Mouse (Mus musculus) layer of hippocampus, adult 8-10 months (tissue): ENCODE measurements around the gene Srd5a1. TPM values are rescaled to one million over a fixed set of nuclear protein-coding genes. Genes with fewer than 3 reads are reported as not detected.
A peak's percentile ranks its signal among the peaks of the same experiment; 100 is the strongest.
"Not testable (repeated sequence)": the region's sequence is repeated elsewhere in the genome, so short reads cannot be mapped to it uniquely, and the experiment has no call there.

Source experiments
- DNase-seq, 2 experiments: peaks; one replicate each; pipeline ENCODE4 v3.0.0; 2022; ENCODE audit warnings: low spot score in 2 of 2
- total RNA-seq, 4 experiments: library from RNA; stranded (reverse); gene quantifications; 2 replicates each; pipeline ENCODE4 v1.2.4; 2022

Gene Srd5a1
- total RNA-seq, 4 experiments from 2014 or later = 8.0 to 10.7 (median 8.9) TPM

DNA sequence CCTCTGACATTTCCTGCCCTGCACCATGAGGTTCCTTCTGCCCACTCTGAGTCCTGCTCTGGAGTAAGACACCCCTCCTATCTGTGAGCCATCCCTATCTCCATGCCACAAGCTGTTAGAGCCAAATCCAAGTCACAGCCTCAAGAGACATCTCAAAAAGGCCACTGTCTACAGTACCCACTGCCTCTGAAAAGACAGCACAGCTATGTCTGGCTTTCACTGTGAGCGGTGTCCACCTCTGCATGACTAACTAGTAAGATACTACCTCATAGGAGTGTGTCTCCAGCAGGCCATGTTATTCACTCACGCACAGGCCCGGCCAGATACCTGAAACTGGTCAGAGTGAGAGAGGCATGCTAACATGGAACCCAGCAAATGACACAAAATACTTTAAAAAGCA is 16.7 kb upstream of the Srd5a1 start:
- DNase-seq = no peak

DNA sequence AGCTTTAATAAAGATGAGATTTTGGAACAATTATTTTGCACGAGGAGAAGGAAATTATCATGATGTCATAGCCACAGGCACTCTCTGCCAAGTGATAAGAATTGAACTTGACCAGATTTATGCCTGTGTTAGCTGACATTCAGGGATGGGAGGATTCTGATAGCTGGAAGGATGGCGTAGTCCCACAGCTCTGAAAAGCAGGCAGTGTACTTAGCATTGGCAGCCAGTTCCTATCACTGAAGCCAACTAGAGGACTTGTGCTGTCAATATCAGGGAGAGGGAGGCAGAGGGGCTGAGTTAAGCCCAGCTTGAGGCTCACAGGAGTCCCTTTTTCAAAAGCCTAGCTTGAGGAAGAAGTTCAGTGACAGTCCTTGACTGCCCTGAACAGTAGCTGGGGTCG is 13.3 kb upstream of the Srd5a1 start:
- DNase-seq = peak in 1 of 2 experiments; percentile 29

DNA sequence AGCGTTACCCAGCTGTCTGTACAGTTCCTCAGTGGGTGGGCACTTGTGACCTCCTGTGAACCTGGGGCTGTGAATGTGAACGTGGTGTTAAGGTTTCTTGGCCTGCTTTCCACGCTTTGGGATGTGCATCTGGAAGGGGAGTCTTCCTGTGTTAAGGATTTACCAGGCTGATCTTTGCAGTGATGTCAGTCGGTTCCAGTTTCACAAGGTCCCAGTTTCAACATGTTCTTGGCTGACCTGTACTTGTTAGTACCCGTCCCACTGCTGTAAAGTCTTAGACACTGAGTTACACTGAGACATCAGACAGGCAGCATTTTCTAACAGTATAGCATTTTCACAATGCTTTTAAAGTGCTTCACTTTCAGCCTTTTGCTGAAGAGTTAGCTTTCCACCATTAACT is 12.6 kb upstream of the Srd5a1 start:
- DNase-seq = no peak

DNA sequence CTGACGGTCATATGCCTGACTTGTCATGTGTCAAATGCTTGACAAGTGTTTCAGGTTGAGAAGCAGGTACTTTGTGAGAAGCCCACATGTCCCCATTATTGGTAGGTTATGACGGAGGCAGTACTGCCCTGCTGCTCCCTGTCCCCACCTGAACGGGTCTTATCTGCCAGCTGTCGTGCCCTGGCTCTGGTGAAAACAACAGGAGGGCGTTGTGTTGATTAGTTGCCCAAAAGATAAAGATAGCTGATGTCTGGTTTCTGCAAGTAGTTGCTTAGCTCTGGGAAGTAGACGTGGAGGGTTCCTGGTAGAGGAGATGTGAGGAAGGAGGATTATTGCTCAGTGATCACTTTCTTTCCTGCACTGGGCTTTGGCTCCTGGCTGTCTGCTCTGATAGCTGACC is 5.5 kb upstream of the Srd5a1 start:
- no peak for DNase-seq

DNA sequence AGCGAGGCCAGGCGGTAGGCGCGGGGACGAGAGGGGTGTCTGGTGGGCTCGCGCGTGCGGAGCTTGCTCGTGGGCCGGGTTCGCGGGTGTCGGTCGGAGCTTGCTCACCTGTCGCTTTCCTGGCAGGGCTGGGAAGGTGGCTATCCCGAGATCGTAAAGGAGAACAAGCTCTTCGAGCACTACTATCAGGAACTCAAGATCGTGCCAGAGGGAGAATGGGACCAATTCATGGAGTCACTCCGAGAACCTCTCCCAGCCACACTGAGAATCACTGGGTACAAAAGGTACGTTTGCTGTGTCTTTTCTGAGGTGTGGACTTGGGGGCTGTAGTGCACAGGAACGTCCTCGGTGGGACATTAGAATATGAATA is 918 bp upstream of the Srd5a1 start:
- no peak for DNase-seq

DNA sequence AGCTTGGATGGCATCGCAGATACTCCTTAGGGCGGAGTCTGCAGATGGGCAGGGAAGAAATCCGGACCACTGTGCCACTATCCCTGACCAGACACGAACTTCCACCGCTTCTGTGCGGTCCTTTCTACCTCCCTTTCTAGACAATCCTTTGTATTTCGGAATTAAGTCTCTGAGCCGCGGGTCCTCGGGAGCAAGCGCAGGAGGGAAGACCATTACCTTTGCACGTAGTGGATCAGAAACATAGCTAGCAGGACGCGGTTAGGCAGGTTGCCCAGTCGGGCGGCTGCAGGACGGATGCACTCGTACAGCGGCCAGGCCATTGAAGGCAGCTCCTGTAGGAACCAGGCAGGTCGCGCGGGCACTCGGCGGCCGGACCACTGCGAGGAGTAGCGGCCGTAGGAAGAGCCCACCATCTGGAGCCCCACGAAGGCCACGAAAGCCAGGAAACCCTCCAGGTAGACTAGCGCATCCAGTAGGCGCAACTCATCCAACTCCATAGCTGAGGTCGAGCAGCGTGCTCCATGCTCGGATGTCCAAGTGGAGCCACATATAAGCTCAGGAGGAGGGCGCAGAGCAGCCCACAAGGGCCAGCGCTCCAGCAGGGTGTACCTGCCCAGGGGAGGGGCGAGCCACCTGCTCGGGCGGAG is 368 bp downstream of the Srd5a1 start:
- DNase-seq = peak in 1 of 2 experiments; percentile 11

DNA sequence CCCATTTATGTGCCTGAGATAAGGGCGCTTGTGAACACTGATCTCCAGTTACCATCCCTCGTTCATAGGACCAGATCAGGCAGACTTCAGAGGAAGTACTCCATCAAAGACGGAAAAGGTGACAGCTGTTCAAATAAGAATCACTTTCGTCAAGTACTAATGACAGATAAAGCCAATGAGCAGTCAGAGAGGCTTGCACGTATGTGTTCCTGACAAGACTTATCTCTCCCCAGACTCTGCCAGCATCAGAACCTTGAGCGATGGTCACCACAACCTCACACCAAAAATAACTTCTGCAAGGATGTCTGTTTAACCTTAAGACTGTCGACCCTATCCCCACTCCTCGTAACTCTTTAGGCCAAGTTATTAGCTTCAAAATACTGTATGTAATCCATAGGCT is 2.5 kb downstream of the Srd5a1 start:
- DNase-seq = no peak

DNA sequence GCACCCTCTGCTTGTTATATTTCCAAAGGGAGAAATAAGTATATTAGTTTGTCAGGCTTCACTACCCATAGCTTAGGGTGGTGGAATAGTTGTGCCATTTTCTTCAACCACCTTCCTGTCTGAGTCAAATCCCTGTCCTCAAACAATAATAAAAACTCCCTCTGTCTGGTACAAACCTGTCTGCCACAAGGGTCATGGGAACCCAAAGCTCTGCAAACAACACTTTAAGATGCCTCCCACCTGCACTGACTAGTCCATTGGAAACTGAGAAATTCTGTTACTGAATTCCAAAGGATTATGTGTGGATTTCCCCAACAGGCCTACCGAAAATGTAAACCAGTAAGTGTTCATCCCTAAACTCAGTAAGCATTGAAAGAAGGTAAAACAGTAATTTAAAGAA is 6.6 kb downstream of the Srd5a1 start:
- DNase-seq = no peak

DNA sequence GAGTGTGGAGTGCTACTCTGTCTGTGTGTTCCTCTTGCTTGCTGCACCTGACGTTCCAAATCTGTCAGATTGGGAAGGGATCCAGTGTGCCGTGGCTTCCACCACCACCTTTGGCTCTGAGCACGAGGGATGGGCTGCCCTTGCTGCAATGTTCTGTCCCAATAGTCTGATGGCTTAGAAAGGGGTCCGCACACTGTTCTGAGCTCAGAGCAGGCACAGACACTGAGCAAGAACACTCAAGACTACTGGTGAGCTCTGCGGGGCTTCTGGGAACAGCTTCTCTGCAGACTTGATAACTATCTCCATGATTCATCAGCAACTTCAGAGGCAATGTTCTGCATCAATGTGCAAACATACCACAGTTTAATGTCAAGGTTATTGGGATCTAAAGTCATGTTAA is 9.9 kb downstream of the Srd5a1 start:
- DNase-seq = no peak

DNA sequence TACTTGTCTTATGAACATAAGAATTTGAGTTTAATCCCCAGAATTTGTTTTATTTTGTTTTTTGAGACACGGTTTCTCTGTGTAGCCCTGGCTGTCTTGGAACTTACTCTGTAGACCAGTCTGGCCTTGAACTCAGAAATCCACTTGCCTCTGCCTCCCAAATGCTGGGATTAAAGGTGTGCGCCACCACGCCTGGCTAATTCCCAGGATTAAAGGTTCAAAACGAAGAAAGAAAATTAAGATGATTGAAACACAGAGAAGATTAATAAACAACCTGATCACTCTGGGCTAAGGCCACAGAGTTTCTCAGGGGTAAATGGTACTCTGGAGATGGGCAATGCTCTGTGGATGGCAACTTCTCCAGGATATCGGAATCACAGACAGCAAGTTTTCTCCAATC is 10.4 kb downstream of the Srd5a1 start:
- DNase-seq = not testable (repeated sequence)

DNA sequence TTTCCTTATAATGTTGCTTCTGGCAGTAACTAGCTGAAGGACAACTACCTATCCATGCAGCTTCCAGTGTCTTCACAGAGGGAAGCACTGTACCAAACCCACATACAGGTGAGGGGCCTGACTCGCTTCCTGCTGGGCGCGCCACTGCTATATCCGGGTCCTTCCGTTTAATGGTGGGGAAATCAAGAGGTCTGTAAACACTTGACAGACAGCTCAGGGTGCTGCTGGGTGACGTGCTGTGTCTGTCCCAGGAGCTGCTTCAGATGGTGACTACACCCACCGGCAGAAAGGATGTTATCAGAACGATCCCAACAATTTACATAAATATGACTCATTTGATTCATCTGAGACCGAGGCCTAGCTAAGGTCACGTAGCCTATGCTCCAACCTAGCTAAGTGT is 12.4 kb downstream of the Srd5a1 start:
- no peak for DNase-seq

DNA sequence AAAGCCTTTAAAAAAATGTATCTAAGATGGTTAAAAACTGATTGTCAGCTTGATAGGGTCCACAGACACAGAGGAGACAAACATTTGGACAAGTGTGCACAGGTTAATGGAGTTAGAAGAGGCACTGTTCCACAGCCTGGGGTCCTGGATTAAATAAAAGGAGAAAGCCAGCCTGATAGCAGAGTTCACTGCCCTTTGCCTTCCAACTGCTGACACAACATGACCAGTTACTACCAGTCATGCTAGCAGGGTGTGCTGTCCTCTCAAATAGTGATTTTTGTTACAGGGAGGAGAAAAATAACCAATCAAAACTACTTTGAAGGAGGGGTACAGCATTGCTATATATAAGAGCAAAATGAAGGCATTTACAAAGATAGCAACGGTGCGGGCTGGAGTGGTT is 14.7 kb downstream of the Srd5a1 start:
- no peak for DNase-seq

DNA sequence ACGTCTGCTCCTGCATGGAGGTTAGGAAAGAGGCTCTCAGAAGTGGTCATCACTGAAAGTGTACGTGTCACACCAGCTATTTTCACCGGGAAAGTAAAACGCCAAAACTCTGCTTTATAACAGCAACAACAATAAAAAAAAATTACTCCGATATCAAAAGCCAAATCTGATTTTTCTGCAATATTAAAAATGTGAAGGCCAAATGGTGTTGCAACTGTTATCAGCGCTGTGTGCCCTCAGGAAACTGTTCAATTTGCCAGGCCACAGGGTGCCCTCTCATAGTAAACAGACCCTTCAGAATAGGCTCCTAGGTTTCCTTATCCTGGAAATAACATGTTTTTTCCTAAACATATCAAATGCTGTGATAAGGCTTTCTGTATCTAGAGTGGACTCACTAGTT is 15.3 kb downstream of the Srd5a1 start:
- no peak for DNase-seq

DNA sequence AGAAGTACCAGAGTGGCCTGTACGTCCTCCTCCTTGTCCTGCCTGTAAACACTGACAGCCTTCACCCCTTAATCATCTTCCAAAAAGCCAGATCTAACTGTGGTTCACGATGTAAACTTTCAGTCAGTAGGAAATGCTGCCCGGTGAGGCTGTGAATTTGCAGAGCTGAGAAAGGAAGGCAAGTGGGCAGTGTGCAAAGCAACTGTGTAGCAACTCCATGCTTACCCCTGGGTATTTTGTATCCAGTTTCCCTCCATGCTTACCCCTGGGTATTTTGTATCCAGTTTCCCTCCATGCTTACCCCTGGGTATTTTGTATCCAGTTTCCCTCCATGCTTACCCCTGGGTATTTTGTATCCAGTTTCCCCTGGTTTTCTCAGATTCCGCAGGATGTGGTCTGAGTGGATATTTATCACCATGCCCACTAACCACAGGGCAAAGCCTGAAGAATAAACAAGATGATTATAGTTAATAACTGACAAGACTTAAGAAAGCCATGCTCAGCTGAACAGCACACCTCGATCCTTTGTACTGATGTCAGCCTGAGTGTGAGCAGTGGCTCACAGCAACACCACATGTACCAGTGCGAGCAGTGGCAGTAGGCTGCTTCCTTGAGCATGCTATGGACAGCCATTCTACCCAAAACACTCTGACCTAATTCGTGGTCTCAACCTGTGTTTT is 16.5 kb downstream of the Srd5a1 start:
- DNase-seq = no peak

DNA sequence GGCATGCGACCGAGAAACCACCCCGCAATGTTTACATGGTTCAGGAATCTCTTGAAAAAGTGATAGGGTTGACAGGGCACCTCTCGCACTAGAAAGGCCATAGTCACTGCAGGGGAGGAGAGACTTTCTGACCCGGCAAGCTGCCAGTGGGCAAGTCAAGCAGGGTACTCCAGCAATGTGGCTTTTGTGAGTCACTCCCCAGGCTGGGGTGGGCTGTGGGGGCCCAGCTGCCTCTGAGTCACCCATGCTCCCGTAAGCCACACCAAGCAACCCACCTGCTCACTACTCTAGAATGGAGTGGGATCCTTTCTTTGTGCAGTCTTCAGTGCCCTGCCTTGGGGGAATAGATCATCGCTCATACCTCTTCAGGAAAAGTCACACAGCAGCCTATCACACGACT is 17.8 kb downstream of the Srd5a1 start:
- no peak for DNase-seq

DNA sequence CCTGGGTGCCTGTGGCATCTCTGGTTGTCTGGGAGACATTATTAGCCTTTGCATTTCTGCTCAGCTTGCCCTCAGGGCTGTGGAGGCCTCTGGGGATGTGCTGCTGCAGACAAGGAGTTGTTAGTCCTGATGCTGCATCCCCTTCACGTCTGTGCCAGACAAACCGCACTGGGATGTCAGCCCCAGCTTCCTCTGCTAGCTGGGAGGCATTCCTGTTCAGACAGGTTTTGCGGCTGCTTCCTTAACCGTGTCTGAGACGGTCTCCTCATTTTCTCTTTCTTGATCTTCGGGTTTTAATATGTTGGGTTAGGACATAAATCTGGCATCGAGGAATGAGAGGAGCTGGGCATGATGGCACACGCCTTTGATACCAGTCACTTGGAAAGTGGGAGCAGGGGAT is 19.0 kb downstream of the Srd5a1 start:
- DNase-seq = no peak

DNA sequence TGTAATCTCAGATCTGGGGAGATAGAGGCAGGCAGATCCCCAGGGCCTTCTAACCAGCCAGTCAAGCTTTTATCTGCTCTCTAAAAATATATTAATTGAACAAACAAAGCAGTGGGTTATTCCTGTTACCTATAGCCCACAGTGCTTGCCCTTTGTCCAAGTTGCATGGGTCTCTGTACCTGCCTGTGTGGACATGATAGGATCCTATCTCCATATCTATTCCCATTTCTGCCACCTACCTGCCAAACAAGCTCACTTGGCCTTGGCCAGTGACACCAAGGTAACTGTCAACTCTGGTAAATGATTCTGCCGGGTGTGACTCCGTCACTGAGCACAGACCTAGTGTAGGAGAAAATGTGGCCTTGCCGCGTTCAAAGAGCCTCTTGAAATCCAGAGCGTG is 19.9 kb downstream of the Srd5a1 start:
- no peak for DNase-seq

DNA sequence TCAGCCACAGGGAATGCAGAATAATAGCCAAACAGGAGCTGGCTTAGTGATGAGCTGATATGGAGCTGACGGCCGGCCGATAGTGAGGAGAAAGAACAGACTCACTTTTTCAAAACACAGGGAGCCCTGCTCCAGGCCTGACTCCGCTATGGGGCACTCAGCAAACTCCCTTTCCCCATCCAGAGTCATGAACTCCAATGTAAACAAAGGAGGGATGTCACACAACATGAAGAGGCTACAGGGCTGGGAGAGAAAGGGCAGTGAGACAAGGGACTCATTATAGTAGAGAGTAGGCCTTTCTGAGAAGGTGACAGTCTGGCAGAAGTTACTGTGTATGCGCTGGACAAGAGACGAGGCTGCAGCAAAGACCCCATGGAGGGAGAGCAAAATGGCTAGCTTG is 23.0 kb downstream of the Srd5a1 start:
- no peak for DNase-seq

DNA sequence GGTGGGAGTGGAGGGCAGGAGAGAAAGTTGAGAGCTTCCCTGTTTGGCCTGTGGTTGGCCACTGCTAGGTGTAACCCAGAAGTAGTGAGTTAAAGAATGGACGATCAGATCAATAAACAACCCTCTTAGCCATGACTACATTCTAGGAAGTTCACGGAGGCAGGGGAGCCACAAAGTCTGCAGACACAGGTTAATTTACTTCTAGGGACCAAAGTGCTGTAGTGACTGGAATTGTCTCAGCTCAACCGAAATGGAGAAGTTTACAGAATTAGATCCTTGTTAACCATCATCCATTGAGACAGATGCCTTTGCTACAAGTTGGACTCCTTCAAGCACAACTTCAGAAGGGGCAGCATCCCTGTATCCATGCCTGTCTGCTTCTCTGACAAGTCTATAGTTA is 23.4 kb downstream of the Srd5a1 start:
- no peak for DNase-seq

DNA sequence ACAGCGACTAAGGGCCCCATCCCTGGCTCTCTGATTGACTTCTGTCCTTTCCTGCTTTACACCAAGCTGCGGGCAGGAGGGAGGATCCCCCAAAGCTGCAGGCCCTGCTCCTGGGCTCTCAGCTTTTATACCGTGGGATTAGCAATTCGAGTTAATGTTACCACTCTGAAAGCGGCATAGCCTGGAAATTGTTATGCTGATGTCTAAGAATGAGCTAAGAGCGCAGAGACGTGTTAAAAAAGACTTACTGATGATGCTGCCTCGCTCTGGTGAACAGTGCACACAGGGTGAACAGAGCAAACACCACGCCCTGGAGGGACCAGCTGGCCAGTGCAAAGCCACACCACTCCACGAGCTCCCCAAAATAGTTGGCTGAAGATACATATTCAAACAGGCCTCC is 24.9 kb downstream of the Srd5a1 start:
- DNase-seq = no peak

DNA sequence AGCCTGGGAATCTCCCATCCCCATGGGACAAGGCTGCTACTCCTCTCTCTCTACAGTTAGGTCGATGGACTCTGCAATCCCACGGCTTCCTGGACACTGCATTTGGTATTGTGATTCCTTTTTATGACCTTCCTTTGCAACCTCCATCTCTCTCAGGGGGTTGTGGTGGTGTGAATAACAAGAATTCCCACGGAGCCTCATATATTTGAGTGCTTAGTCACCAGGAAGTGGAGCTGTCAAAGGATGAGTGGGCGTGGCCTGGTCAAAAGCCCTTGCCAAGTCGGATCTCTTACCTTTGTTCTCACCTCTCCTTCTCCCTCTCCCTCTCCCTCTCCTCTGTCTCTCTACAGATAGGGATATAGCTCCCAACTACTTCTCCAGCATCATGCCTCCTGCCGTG is 25.4 kb downstream of the Srd5a1 start:
- no peak for DNase-seq

DNA sequence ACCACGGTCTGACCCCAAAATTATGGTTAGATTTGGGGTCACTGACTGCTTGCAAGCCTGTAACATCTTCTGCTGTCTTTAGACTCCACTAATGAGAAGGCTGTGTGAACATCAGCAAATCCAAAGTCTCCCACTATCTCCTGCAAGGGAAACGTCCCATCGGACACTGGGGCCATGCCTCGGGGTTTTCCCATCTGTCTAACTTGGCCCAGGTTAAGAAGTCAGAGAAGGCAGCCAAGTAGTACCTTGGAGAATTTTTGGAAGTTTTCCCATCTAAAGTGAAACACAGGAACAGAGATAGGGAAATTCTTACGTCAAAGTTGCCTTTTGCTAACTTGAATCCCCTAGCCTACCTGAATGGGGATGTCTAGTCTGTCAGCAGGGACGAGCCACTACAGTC is 27.7 kb downstream of the Srd5a1 start:
- no peak for DNase-seq

DNA sequence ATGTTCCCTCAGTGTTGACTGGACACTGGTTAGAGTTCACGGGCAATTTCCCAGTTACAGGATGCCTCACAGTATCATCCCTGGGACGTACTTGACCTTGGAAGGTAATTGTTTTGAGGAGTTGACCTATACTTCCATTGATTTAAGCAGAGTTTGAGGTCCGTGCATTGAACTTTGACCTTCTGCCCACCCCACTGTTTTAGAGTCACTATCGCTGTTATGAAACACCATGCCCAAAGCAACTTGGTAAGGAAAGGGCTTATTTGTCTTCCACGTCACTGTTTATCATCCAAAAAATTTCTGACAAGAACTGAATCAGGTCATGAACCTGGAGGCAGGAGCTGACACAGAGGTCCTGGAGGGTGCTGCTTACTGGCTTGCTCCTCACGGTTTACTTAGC is 28.8 kb downstream of the Srd5a1 start:
- no peak for DNase-seq
